Mouse (Mus musculus) lung, postnatal 4 days (tissue): ENCODE measurements around the gene Gadd45g.

ENCODE experiments used
- DNase-seq, 2 experiments: peaks; one replicate each; pipeline ENCODE4 v3.0.0; 2021

Gadd45g gene

GRCm38 (mm10) chr13:51886085-51886484 is 39.6 kb downstream of the Gadd45g start:
- peak in 1 of 2 experiments; percentile 20 for DNase-seq

DNA sequence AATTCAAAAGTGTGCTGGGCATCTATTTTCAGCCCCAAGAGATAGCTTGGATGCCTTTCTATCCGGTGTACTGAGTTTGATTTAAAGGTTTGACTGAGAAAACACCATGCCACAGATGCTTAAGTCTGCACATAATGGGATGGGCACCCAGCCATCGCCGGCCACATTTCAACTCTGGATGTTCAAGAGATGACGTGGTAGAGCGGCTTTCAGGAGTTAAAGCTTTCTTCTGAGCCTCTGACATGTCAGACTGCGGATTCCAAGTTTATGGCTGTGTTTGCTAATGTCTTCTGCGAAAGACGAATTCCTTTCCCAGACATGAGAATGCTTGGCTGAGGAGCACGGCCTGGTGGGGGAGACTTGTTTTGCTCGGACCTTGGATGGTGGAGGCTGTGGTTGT is 40.2 kb downstream of the Gadd45g start:
- peak; percentile 63 to 82 for DNase-seq

GRCm38 (mm10) chr13:51888426-51888825 is 41.9 kb downstream of the Gadd45g start:
- DNase-seq = no peak

GRCm38 (mm10) chr13:51891825-51892532 is 45.5 kb downstream of the Gadd45g start:
- no peak for DNase-seq

GRCm38 (mm10) chr13:51897579-51897978 is 51.1 kb downstream of the Gadd45g start:
- peak; percentile 41 to 75 for DNase-seq
